Mouse (Mus musculus): Measurements from ENCODE around the gene Hspbp1.

The Hspbp1 gene

GRCm38 (mm10) chr7:4684632-4685417 lies at the start of gene Hspbp1:
Hspbp1 (minus strand) TSS chr7:4685068.
- DNase-seq (ENCODE audit: low spot score), result peak; percentile 66

GRCm38 (mm10) chr7:4732968-4733392 lies 48.1 kb upstream of the Hspbp1 start:
- no peak for DNase-seq (ENCODE audit: low spot score)

- DNase-seq (ENCODE audit: low spot score), result no peak
Measured at GRCm38 (mm10) chr7:4731090-4731489, 46.2 kb upstream of the Hspbp1 start.

- no peak for DNase-seq (ENCODE audit: low spot score)
Measured at GRCm38 (mm10) chr7:4725169-4725568, 40.3 kb upstream of the Hspbp1 start, which contains the start of gene Tmem150b. Tmem150b (minus strand) TSS chr7:4725249.

- no peak for DNase-seq (ENCODE audit: low spot score)
Measured at GRCm38 (mm10) chr7:4724359-4724758, 39.5 kb upstream of the Hspbp1 start.

- DNase-seq (ENCODE audit: low spot score), result no peak
Measured at GRCm38 (mm10) chr7:4723508-4723907, 38.6 kb upstream of the Hspbp1 start.

GRCm38 (mm10) chr7:4719276-4719675 lies 34.4 kb upstream of the Hspbp1 start:
- no peak for DNase-seq (ENCODE audit: low spot score)

GRCm38 (mm10) chr7:4716955-4717354 lies 32.1 kb upstream of the Hspbp1 start:
- DNase-seq (ENCODE audit: low spot score), result no peak

GRCm38 (mm10) chr7:4712594-4712993 lies 27.7 kb upstream of the Hspbp1 start:
- no peak for DNase-seq (ENCODE audit: low spot score)

GRCm38 (mm10) chr7:4705098-4705497 lies 20.2 kb upstream of the Hspbp1 start:
- DNase-seq (ENCODE audit: low spot score), result no peak

GRCm38 (mm10) chr7:4703195-4703594 lies 18.3 kb upstream of the Hspbp1 start:
- no peak for DNase-seq (ENCODE audit: low spot score)

GRCm38 (mm10) chr7:4702334-4702733 lies 17.5 kb upstream of the Hspbp1 start:
- DNase-seq (ENCODE audit: low spot score), result no peak

- DNase-seq (ENCODE audit: low spot score), result no peak
Measured at GRCm38 (mm10) chr7:4693004-4693403, 8.1 kb upstream of the Hspbp1 start.

GRCm38 (mm10) chr7:4690951-4691653 lies 6.2 kb upstream of the Hspbp1 start:
- no peak for DNase-seq (ENCODE audit: low spot score)

GRCm38 (mm10) chr7:4690387-4690786 lies 5.5 kb upstream of the Hspbp1 start, which contains the start of gene Brsk1:
Brsk1 (plus strand) TSS chr7:4690604.
- peak; percentile 34 for DNase-seq (ENCODE audit: low spot score)

- DNase-seq (ENCODE audit: low spot score), result no peak
Measured at GRCm38 (mm10) chr7:4684203-4684602, 665 bp downstream of the Hspbp1 start.

GRCm38 (mm10) chr7:4683307-4683706 lies 1.6 kb downstream of the Hspbp1 start:
- DNase-seq (ENCODE audit: low spot score), result no peak

GRCm38 (mm10) chr7:4675200-4675599 lies 9.7 kb downstream of the Hspbp1 start:
- no peak for DNase-seq (ENCODE audit: low spot score)

- DNase-seq (ENCODE audit: low spot score), result no peak
Measured at GRCm38 (mm10) chr7:4674114-4674731, 10.6 kb downstream of the Hspbp1 start.

GRCm38 (mm10) chr7:4671956-4672355 lies 12.9 kb downstream of the Hspbp1 start:
- DNase-seq (ENCODE audit: low spot score), result no peak

- DNase-seq (ENCODE audit: low spot score), result no peak
Measured at GRCm38 (mm10) chr7:4670655-4671255, 14.1 kb downstream of the Hspbp1 start.

GRCm38 (mm10) chr7:4669156-4669555 lies 15.7 kb downstream of the Hspbp1 start:
- no peak for DNase-seq (ENCODE audit: low spot score)
